Mouse (Mus musculus) brain, embryonic 18.5 days (tissue): ENCODE data around the gene Rprd2.

Source experiments
- DNase-seq: peaks from one replicate; pipeline ENCODE4 v3.0.0-alpha.2; 2012; ENCODE audit warnings: low read depth, low spot score

Gene Rprd2

DNA sequence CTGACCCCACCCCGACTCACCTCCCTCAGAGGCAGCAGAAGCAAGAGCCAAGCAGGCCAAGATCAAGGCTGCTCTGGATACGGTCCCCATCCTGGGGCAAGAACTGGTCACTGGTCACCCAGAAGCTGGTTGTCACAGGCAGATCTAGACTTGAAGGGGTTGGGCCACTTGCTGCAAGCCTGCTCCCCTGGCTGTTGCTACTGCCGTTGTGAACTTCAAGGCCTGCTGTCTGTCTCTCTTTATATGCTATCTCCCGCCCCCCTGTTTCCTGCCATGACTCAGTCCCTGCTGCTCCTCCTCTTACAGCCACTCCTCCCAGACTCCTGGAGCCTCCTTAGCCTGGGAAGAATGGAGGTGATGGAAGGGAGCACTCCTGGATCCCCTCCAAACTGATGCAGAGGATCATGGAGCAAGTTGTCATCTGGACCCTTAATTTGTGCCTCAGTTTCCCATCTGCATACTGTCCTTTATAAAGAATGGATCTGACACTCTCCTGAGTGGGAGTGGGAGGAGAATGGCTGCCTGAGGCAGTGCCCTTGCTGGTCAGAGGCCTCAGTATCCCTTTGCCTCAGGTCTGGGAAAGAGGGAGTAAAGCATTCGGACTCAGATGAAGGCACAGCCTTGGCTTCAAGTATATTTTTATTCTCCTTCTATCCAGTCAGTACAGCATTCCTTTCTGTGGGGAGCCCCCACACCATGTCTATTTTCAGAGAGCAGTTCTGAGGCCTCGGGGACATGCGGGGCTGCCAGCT is 79.1 kb downstream of the Rprd2 start, which contains the start of gene Ecm1:
Gene Ecm1, minus strand, starts transcription at position 217 of the 752 bp plus-strand sequence.
- no peak for DNase-seq

DNA sequence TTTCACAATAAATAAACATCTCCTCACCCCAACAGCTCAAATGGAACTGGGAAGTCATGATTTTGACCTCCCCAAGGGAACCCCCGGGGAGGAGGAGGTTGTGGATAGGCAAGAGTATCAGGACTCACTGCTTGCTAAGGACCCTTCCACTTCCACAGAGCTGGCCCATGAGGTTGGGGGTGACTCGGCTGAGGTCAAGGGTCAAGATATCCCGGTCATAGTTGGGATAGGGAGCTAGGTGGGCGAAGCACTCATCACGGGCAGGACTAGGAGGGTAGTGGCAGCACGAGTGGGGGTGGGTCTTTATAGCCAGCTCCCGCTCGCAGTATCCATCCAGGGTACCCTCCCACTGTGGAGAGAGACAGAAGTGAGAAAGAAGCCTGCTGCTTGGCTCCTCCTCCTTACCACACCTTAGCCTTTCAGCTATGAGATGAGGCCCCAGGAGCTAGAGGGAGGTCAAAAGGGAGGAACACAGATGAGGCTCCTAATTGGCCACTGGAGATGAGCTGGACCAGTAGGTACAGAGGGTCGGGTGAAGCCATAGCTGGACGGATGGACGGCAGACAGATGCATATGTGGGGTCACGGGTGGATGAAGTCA is 83.5 kb downstream of the Rprd2 start:
- no peak for DNase-seq

DNA sequence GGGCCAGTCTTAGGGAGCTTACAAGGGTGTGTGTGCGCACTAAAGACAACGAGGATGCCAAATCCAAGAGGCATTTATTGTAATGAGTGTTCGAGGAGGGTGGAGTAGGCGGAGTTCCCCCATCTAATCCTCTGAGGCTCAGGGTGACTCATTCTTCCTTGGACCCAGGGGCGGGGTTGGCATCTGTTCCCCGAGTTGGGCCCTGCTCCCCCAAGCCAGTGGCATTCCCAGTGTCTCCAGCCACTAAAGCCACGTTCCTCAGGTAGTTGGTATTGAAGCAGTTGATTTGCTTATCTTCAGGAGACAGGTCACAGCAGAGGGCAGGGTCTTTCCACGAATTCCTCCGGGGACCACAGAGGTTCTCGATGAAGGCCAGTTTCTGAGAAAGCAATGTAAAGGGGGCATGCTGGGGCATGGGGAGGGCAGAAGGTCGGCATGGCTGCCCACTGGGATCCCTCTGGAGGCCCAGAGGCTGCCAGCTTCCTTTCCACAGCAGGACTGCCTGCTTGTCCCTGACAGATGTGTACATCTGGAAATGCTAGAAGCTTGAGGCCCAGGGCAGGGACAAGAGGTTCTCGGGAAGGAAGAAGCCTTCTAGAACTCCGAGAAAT is 84.5 kb downstream of the Rprd2 start:
- DNase-seq = no peak

- DNase-seq = no peak
These were observed 85.7 kb downstream of the Rprd2 start for GRCm38 (mm10) chr3:95732744-95733521.

DNA sequence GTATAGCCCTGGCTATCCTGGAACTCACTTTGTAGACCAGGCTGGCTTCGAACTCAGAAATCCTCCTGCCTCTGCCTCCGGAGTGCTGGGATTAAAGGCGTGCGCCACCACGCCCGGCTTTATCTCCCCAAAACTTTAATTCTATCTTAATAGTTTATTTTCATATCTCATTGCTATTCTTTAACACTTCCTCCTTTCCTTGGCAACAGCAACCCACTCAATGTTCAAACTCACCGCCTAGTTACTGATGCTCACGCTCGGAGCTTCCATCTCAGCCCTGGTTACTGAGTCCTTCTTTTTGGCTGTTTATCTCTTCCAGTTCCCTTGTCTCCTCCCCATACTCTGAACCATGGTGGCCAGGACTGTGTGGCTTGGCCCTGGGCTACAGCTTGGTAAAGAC is 86.4 kb downstream of the Rprd2 start:
- DNase-seq = no peak

DNA sequence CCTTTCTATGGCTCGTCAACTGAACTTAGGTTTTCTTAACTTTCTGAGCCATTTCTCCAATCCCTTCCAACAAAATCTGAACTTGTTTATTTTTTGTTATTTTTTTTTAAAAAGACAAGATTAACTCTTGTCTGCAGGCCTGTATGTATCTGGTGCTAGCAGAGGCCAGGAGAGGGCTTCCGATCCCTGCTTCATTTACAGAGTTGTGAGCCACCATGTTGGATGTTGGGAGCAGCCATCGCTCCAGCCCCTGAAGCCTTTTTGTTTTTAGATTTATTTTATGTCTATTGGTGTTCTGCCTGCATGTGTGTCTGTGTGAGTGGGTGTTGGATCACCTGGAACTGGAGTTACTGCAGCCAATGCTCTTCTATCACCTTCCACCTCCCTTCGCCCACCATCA is 86.9 kb downstream of the Rprd2 start:
- no peak for DNase-seq

- DNase-seq = no peak
These were observed 88.2 kb downstream of the Rprd2 start for GRCm38 (mm10) chr3:95730431-95730830.

GRCm38 (mm10) chr3:95728906-95729305 is 89.8 kb downstream of the Rprd2 start:
- no peak for DNase-seq

GRCm38 (mm10) chr3:95726696-95727358 is 91.8 kb downstream of the Rprd2 start:
- no peak for DNase-seq

DNA sequence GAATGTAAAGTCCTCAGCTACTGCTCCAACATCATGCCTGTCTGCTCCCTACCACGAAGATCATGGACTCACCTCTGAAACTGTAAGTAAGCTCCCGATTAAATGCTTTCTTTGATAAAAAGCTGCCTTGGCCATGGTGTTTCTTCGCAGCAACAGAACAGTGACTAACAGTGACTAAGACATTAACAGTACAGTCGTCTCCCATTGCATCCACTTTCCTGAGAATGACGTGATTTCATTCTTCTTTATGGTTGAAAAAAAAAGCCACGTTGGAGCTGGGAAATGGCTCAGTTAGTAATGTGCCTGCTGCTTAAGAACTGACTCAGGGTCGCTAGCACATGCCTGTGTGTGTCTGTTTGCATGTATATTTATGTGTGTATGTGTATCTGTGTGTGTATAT is 92.8 kb downstream of the Rprd2 start:
- DNase-seq = no peak

DNA sequence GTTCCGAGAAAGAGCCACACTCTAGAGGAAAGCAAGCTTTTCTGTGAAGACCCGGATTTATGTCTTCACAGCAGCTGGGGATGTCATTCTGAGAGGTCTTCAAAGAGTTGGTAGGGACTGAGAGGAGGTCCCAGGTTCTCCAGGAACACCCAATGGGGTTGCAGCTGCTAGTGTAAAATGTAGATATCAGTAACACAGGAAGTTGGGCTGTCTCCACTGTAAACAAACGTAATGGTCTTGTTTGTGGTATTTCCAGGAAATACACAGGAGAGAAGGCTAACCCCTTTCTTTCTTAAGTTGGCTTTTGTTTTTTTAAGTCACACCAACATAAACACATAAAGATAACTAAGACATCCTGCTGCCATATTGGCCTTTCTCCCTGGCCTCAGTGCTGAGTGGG is 96.3 kb downstream of the Rprd2 start:
- DNase-seq = no peak

- no peak for DNase-seq
These were observed 100.5 kb downstream of the Rprd2 start for GRCm38 (mm10) chr3:95718153-95718552.

DNA sequence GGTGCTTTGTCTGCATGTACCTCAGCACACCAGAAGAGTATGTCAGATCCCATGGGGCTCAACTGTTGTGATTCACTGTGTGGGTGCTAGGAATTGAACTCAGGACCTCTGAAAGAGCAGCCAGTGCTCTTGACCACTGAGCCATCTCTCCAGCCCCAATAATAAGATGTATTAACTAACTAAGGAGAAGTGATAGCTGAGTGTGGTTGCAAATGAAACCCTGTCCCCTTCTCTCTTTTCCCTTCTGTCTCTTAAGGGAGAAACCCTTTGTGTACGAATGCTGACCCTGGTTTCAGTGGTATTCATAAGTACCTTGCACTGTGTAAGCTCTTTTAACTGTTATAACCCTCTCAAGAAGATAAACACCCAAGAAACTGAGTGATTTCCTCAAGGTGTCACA is 102.6 kb downstream of the Rprd2 start:
- DNase-seq = no peak
